Mouse (Mus musculus): ENCODE measurements around the gene Tmem132a. TPM values are rescaled to one million over a fixed set of nuclear protein-coding genes. Genes with fewer than 3 reads are reported as not detected.

The Tmem132a gene
- polyA plus RNA-seq, 1 experiment from 2014 or later = 82.1 TPM

DNA sequence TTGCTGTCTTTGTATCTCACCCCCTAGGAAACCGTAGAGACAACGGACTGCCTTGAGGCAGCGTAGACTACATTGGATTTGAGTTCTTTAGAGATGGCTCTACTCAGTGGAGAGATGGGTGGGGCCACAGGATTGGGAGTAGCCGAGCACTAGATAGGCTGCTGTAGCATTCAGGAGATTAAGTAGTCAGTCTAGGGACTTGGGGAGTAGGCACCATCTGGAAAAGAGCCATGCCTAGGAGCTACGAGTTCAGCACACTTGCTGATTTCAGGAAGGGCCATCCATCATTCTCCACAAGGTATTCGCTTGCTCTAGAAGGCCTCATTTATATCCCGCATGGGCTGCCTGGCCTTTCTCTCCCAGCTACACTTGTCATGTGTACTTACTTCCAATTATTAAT lies 23.6 kb downstream of the Tmem132a start:
- no peaks in the 10 kb centered on the region for H3K36me3 ChIP-seq
- no peaks in the 10 kb centered on the region for H3K9me3 ChIP-seq (replicated peaks)
- H3K4me2 ChIP-seq (replicated peaks) = no peak overlapping the region
- WGBS = 61% methylated on average over 7 of the region's 7 CpGs
- H3K9ac ChIP-seq = no peak overlapping the region
- peaks cover 6% of the 10 kb centered on the region; the same call in 1 of the 2 replicates for H3K4me1 ChIP-seq
- H3K27ac ChIP-seq (replicated peaks) = no peak overlapping the region
- H3K27me3 ChIP-seq = no peaks in the 10 kb centered on the region
- H3K4me3 ChIP-seq (replicated peaks) = no peak overlapping the region
- ATAC-seq (ENCODE audit: insufficient number of reproducible peaks, low FRiP score, low TSS enrichment, low read depth) = 0 out of 2 replicates have a peak, but pooled peaks have one; percentile 44

DNA sequence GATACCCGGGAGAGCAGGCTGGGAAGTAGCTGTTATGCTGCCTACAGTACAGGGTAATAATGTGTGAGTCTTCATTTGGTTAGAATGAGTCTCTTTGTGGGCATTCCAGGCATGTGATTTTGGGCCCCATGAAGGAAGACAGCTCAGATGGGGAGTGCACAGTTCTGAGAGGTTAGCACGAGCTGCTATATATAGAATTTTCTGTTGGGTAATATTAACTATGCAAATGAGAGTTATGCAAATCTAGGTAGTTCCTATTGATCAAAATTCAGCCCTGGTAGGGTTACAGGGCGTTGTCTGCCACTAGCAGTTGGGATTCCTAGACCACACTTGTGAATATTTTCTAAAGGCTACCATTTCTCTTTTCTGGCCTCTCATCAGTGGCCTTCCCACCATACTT lies 24.3 kb downstream of the Tmem132a start:
- no peak overlapping the region for H3K9ac ChIP-seq
- peaks cover 6% of the 10 kb centered on the region; the same call in 1 of the 2 replicates for H3K4me1 ChIP-seq
- no peak overlapping the region for H3K4me2 ChIP-seq (replicated peaks)
- H3K27me3 ChIP-seq = no peaks in the 10 kb centered on the region
- no peak overlapping the region for H3K4me3 ChIP-seq (replicated peaks)
- WGBS = 77% methylated on average over 3 of the region's 3 CpGs
- no peak for ATAC-seq (ENCODE audit: insufficient number of reproducible peaks, low FRiP score, low TSS enrichment, low read depth)
- H3K27ac ChIP-seq (replicated peaks) = no peak overlapping the region
- no peaks in the 10 kb centered on the region for H3K36me3 ChIP-seq
- H3K9me3 ChIP-seq (replicated peaks) = no peaks in the 10 kb centered on the region

DNA sequence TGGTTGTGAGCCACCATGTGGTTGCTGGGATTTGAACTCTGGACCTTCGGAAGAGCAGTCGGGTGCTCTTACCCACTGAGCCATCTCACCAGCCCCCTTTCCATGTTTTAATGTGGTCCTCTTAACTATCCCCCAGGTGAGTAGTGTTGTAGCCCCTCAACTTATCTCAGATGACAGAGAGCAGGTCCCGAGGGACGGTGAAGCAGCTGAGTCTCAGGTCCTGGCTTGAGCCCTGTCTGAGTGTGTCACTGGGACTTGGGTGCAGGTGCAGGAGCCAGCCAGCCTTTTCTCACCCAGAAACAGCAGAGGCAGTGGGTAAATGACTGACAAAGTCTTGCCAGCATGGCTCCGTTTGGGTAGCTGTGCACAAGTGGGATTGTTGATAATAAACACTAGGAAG lies 25.5 kb downstream of the Tmem132a start:
- H3K27me3 ChIP-seq = no peaks in the 10 kb centered on the region
- no peak overlapping the region for H3K4me3 ChIP-seq (replicated peaks)
- peaks cover 6% of the 10 kb centered on the region; the same call in 1 of the 2 replicates for H3K4me1 ChIP-seq
- 88% methylated on average over 5 of the region's 5 CpGs for WGBS
- no peak overlapping the region for H3K27ac ChIP-seq (replicated peaks)
- no peaks in the 10 kb centered on the region for H3K9me3 ChIP-seq (replicated peaks)
- ATAC-seq (ENCODE audit: insufficient number of reproducible peaks, low FRiP score, low TSS enrichment, low read depth) = no peak
- no peak overlapping the region for H3K4me2 ChIP-seq (replicated peaks)
- no peaks in the 10 kb centered on the region for H3K36me3 ChIP-seq
- H3K9ac ChIP-seq = no peak overlapping the region

DNA sequence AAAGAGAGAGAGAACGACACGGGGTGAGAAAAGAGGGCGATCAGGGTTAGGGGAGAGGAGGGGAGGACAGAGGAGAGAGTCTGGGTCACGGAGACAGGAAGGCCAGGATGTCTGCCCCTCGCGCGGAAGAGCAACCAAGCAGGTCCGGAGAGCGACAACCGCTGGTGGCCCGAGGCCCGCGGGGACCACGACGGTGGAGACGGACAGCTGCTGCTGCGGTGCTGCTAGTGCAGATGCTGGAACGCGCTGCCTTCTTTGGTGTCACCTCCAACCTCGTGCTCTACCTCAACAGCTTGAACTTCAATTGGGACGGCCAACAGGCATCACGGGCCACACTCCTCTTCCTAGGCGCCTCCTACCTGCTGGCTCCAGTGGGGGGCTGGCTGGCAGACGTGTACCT lies 26.8 kb downstream of the Tmem132a start:
- 52% methylated on average over 24 of the region's 24 CpGs for WGBS
- no peak overlapping the region for H3K9ac ChIP-seq
- H3K4me2 ChIP-seq (replicated peaks) = 0 out of 2 replicates have a peak overlapping the region, but pooled peaks have one; percentile 10
- peaks cover 6% of the 10 kb centered on the region; the same call in 1 of the 2 replicates for H3K4me1 ChIP-seq
- no peak for ATAC-seq (ENCODE audit: insufficient number of reproducible peaks, low FRiP score, low TSS enrichment, low read depth)
- no peak overlapping the region for H3K27ac ChIP-seq (replicated peaks)
- H3K9me3 ChIP-seq (replicated peaks) = no peaks in the 10 kb centered on the region
- H3K36me3 ChIP-seq = no peaks in the 10 kb centered on the region
- no peak overlapping the region for H3K4me3 ChIP-seq (replicated peaks)
- H3K27me3 ChIP-seq = no peaks in the 10 kb centered on the region

DNA sequence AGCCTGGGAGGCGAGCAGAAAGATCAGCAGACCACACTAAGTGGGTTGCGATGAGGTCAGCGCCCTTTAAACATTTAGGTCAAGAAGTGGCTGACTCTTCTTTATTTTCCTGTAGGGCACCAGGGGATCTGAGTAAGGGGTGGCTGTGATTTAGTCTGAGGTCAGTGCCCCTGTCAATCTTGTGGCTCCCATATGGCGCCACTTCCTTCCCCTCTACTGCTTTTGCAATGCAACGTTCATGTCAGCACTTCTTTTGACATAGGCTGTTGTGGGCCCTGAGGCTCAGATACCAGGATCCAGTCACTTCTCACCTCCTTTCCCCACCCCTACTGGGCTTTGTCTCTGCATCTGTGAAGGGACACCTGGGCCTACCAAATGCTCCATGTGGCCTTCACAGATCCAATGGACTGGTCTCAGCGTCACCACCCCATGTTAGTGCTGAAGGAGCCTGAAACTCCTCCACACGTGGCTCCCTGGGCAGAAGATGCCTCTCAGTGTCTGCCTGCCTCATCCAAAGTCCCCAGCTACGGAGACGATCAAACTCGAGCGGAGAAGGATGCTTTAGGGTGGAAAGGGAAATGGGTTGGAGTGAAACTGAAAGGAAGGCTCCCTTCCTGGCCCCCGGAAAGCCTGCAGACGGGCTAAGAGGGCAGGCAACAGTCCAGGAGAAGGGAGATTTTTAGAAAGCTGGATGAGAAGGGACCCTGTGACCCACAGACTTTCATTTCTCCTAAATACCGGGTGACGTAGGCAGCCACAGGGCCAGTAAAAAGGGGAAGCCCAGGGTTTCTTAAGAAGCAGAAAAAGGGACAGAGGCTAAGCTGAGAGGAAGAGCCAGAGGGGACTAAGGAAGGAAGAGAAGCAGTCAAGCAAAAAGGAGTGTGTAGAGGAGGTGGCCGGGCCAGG lies 27.8 kb downstream of the Tmem132a start:
- H3K4me3 ChIP-seq (replicated peaks) = no peak overlapping the region
- no peak overlapping the region for H3K9ac ChIP-seq
- no peak overlapping the region for H3K4me2 ChIP-seq (replicated peaks)
- H3K27me3 ChIP-seq = no peaks in the 10 kb centered on the region
- ATAC-seq (ENCODE audit: insufficient number of reproducible peaks, low FRiP score, low TSS enrichment, low read depth) = no peak
- 41% methylated on average over 16 of the region's 16 CpGs for WGBS
- no peak overlapping the region for H3K27ac ChIP-seq (replicated peaks)
- H3K36me3 ChIP-seq = no peaks in the 10 kb centered on the region
- H3K9me3 ChIP-seq (replicated peaks) = no peaks in the 10 kb centered on the region
- H3K4me1 ChIP-seq = peaks cover 6% of the 10 kb centered on the region; the same call in 1 of the 2 replicates

DNA sequence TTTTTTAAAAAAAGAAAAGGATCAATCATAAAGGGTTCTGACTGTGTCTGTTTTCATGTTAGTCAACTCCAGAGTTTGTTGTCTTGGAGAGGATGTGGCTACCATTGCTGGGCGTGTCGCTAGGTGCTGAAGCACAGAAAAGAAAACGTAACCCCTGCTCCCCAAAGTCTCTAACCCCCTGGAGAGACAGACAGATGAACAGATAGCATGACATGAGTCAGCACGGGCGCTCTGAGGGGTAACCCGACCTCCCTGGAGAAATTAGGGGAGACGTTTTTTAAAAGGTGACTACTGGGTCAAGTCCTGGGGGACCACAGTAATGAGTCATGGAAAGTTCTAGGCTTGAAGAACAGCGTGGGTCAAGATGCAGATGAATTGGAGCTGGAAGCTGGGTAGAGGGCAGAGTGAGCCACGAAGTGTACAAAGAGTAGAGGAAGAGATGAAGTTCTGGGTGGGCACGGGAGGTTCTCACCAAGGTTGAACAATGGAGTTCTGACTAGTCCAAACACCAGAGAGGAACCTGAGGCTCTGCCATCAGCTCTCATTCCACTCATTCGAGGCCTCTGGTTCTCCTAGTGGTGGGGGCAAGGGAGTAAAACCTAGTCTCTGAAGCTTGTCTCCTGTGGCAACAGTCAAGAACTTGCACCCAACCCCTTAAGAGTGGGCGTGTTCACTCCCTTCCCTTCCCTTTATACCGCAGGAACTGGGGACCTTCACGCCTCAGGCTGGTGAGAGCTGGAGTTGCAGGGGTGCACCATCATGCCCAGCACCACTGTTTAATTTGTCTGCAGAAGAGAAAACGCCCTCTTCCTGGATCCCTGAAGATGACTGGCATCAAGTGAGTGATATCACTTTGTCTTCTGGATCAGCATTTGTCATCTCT lies 30.5 kb downstream of the Tmem132a start, which contains the start of gene Slc15a3:
Gene Slc15a3, plus strand, starts transcription at position 718 of the 883 bp plus-strand sequence.
- Histone ChIP-seq H3K27me3 (no peaks in the 10 kb centered on the region), H3K9ac (no peak within 1 kb of the TSS), H3K4me3 (replicated peaks) (no peak within 1 kb of the TSS), H3K36me3 (no peaks in the 10 kb centered on the region), H3K4me2 (replicated peaks) (no peak within 1 kb of the TSS), H3K27ac (replicated peaks) (no peak within 1 kb of the TSS), H3K9me3 (replicated peaks) (no peaks in the 10 kb centered on the region), H3K4me1 (peaks cover 6% of the 10 kb centered on the region; the same call in 1 of the 2 replicates)
- WGBS = 66% methylated on average over 15 of the region's 15 CpGs
- no peak for ATAC-seq (ENCODE audit: insufficient number of reproducible peaks, low FRiP score, low TSS enrichment, low read depth)

DNA sequence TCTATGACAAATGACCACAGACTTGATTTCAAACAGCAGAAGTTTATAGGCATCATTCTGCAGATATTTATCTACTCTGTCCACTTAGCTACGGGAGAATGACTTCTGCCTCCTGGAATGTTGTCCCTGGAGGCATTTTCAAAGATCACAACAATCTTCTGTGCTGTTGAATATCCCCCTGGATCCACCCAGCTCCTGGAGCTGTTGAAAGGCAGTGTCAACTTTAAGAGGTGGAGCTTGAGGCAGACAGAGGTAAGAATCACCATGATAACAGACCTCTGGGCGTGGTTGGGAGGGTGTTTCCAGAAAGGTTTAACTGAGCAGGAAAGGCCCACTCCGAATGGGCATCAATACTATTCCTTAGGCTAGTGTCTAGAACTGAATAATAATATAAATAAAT lies 34.1 kb downstream of the Tmem132a start:
- H3K4me1 ChIP-seq = no peaks in the 10 kb centered on the region
- no peaks in the 10 kb centered on the region for H3K9me3 ChIP-seq (replicated peaks)
- 40% methylated on average over 3 of the region's 3 CpGs for WGBS
- no peak overlapping the region for H3K4me3 ChIP-seq (replicated peaks)
- H3K4me2 ChIP-seq (replicated peaks) = no peak overlapping the region
- H3K9ac ChIP-seq = no peak overlapping the region
- H3K27ac ChIP-seq (replicated peaks) = no peak overlapping the region
- no peaks in the 10 kb centered on the region for H3K27me3 ChIP-seq
- ATAC-seq (ENCODE audit: insufficient number of reproducible peaks, low FRiP score, low TSS enrichment, low read depth) = no peak
- no peaks in the 10 kb centered on the region for H3K36me3 ChIP-seq

DNA sequence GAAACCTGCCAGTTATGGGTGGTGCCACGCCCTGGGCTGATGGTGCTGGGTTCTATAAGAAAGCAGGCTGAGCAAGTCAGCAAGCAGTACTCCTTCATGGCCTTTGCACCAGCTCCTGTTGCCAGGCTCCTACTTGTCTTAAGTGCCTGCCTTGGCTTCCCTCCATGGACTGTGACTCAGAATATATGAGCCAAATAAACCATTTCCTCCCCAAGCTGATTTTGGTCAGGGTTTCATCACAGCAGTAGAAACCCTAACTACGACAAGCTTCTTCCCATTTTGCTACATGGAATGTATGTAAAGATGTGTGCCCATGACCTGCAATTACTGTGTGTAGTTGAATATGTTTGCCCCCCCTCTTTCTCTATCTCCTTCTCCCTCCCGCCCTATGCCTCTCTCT lies 36.1 kb downstream of the Tmem132a start:
- H3K27me3 ChIP-seq = no peaks in the 10 kb centered on the region
- H3K4me2 ChIP-seq (replicated peaks) = no peak overlapping the region
- H3K4me3 ChIP-seq (replicated peaks) = no peak overlapping the region
- no peaks in the 10 kb centered on the region for H3K4me1 ChIP-seq
- no peaks in the 10 kb centered on the region for H3K36me3 ChIP-seq
- WGBS = 69% methylated on average over 3 of the region's 3 CpGs
- no peak for ATAC-seq (ENCODE audit: insufficient number of reproducible peaks, low FRiP score, low TSS enrichment, low read depth)
- H3K27ac ChIP-seq (replicated peaks) = no peak overlapping the region
- no peaks in the 10 kb centered on the region for H3K9me3 ChIP-seq (replicated peaks)
- no peak overlapping the region for H3K9ac ChIP-seq

DNA sequence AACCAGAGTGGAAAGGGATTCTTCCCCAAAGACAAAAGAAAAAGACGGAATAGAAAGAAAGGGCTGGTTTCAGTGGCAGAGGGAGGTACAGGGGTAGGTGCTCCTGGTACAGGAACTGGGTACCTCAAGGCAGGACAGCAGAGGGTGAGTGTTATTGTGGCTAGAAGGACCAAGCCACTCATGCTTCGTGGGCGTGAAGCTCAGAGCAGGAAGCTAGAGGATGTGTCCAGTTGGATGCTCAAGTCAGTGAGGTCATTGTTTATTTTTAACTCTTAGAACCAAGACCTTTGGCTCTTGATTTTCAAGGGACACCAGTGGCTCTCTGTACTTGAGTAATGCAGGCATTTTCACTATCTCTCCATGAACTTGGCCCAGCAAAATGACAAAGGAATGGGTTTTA lies 37.7 kb downstream of the Tmem132a start:
- Histone ChIP-seq H3K27ac (replicated peaks) (no peak overlapping the region), H3K9ac (no peak overlapping the region), H3K36me3 (no peaks in the 10 kb centered on the region), H3K27me3 (no peaks in the 10 kb centered on the region), H3K4me3 (replicated peaks) (no peak overlapping the region), H3K4me2 (replicated peaks) (no peak overlapping the region), H3K9me3 (replicated peaks) (no peaks in the 10 kb centered on the region), H3K4me1 (no peaks in the 10 kb centered on the region)
- WGBS = 78% methylated on average over 3 of the region's 3 CpGs
- no peak for ATAC-seq (ENCODE audit: insufficient number of reproducible peaks, low FRiP score, low TSS enrichment, low read depth)

DNA sequence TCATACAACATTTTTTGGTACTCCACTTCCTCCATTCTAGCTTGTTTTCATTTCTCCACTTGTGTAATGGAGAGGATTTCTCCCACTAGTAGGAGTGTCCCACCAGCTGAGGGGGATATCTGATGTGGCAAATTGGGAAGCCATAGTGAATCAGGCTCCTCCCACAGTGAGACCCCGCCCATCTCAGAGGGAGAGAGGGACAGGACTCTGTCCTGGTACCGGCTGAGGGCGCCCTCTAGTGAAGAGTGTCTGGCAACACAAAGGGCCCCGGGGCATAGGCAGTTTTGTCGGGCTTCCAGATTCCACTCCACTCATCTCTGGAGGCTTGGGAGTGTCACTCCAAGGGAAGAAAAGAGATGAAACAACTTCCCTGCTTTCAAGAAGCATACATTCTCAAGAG lies 38.3 kb downstream of the Tmem132a start:
- Histone ChIP-seq H3K36me3 (no peaks in the 10 kb centered on the region), H3K9me3 (replicated peaks) (no peaks in the 10 kb centered on the region), H3K9ac (no peak overlapping the region), H3K4me2 (replicated peaks) (no peak overlapping the region), H3K27ac (replicated peaks) (no peak overlapping the region), H3K27me3 (no peaks in the 10 kb centered on the region), H3K4me1 (no peaks in the 10 kb centered on the region), H3K4me3 (replicated peaks) (no peak overlapping the region)
- no peak for ATAC-seq (ENCODE audit: insufficient number of reproducible peaks, low FRiP score, low TSS enrichment, low read depth)
- WGBS = 12% methylated on average over 5 of the region's 5 CpGs

Data from embryonic facial prominence, embryonic 15.5 days (tissue).